Mouse (Mus musculus) neural tube, embryonic 11.5 days (tissue): ENCODE results near the gene Prkar2a. TPM values are rescaled to one million over a fixed set of nuclear protein-coding genes. Genes with fewer than 3 reads are reported as not detected.
A peak's percentile ranks its signal among the peaks of the same experiment; 100 is the strongest.

Experiments
- ATAC-seq: fragments of 200-750 bp; cut with Nextera tagmentation; 2 replicates; pipeline ENCODE4 v1.8.0; 2017; ENCODE audit warnings: moderate number of reproducible peaks, mild to moderate bottlenecking, moderate TSS enrichment, moderate library complexity; ENCODE audit not compliant: insufficient read depth, low FRiP score, low TSS enrichment
- DNase-seq: peaks from one replicate; pipeline ENCODE4 v3.0.0-alpha.2; 2015; ENCODE audit warnings: low spot score
- H3K27ac ChIP-seq: fragments of 300-500 bp; sonication (generic); 2 replicates; pipeline ENCODE4 v1.5.1; 2014; ENCODE audit warnings: low read depth, mild to moderate bottlenecking, low read length
- H3K27me3 ChIP-seq: fragments of 300-500 bp; sonication (generic); 2 replicates; pipeline ENCODE4 v1.6.1; 2014; ENCODE audit warnings: mild to moderate bottlenecking, low read length, mixed read lengths; ENCODE audit not compliant: control insufficient read depth, insufficient read depth
- H3K36me3 ChIP-seq: fragments of 300-500 bp; sonication (generic); 2 replicates; pipeline ENCODE4 v1.6.1; 2014; ENCODE audit warnings: mild to moderate bottlenecking, low read length, moderate library complexity, mixed read lengths; ENCODE audit not compliant: control insufficient read depth, insufficient read depth
- H3K4me1 ChIP-seq: fragments of 300-500 bp; sonication (generic); 2 replicates; pipeline ENCODE4 v1.6.1; 2014; ENCODE audit warnings: low read length, mixed read lengths; ENCODE audit not compliant: control insufficient read depth, insufficient read depth
- H3K4me2 ChIP-seq: fragments of 300-500 bp; sonication (generic); 2 replicates; pipeline ENCODE4 v1.6.1; 2014; ENCODE audit warnings: low read depth, mild to moderate bottlenecking, moderate library complexity
- H3K4me3 ChIP-seq: fragments of 300-500 bp; sonication (generic); 2 replicates; pipeline ENCODE4 v1.5.1; 2014; ENCODE audit warnings: low read depth, low read length
- H3K9ac ChIP-seq: fragments of 300-500 bp; sonication (generic); 2 replicates; pipeline ENCODE4 v1.6.1; 2014; ENCODE audit warnings: mild to moderate bottlenecking, low read length
- H3K9me3 ChIP-seq: fragments of 300-500 bp; sonication (generic); 2 replicates; pipeline ENCODE4 v1.6.1; 2016; ENCODE audit warnings: low read length; ENCODE audit not compliant: control insufficient read depth
- WGBS: fragments of 180-500 bp; shearing (Covaris S2); extraction: QIAGEN DNeasy Blood & Tissue Kit; methylation state at CpG from one replicate; pipeline ENCODE4 v1.1.7; 2014; 5-methylcytosine and 5-hydroxymethylcytosine counted together
- polyA plus RNA-seq: library from polyadenylated mRNA; unstranded; fragments of >200 nt; fragmentation: Nextera tagmentation; extraction: Ambion mirVana; gene quantifications from 2 replicates; pipeline ENCODE4 v1.2.1, GENCODE M21; 2014

Prkar2a gene
- polyA plus RNA-seq, 1 experiment from 2014 or later: 69.0 TPM

- 93% methylated on average over 2 of the region's 2 CpGs for WGBS
- Histone ChIP-seq H3K9ac (no peak overlapping the region), H3K9me3 (no peaks in the 10 kb centered on the region), H3K4me1 (peaks cover 35% of the 10 kb centered on the region), H3K4me3 (no peak overlapping the region), H3K36me3 (no peaks in the 10 kb centered on the region), H3K27ac (no peak overlapping the region), H3K27me3 (no peaks in the 10 kb centered on the region), H3K4me2 (no peak overlapping the region)
- no peak for DNase-seq
- no peak for ATAC-seq
Measured at GRCm38 (mm10) chr9:108787080-108787479, 98.0 kb downstream of the Prkar2a start.

GRCm38 (mm10) chr9:108788713-108789112 lies 99.6 kb downstream of the Prkar2a start:
- Histone ChIP-seq H3K9ac (no peak overlapping the region), H3K4me3 (no peak overlapping the region), H3K4me2 (no peak overlapping the region), H3K4me1 (peaks cover 33% of the 10 kb centered on the region), H3K27me3 (no peaks in the 10 kb centered on the region), H3K9me3 (no peaks in the 10 kb centered on the region), H3K27ac (no peak overlapping the region), H3K36me3 (no peaks in the 10 kb centered on the region)
- DNase-seq (no peak), ATAC-seq (no peak)
- WGBS: 79% methylated on average over 3 of the region's 3 CpGs

- Histone ChIP-seq H3K4me1 (peaks cover 18% of the 10 kb centered on the region), H3K4me3 (no peak overlapping the region), H3K9me3 (no peaks in the 10 kb centered on the region), H3K4me2 (no peak overlapping the region), H3K9ac (no peak overlapping the region), H3K27ac (no peak overlapping the region), H3K27me3 (no peaks in the 10 kb centered on the region), H3K36me3 (peaks cover 3% of the 10 kb centered on the region; the same call in 1 of the 2 replicates)
- no peak for DNase-seq
- no peak for ATAC-seq
- 95% methylated on average over 1 of the region's 1 CpGs for WGBS
Measured at GRCm38 (mm10) chr9:108792307-108792706, 103.2 kb downstream of the Prkar2a start.

GRCm38 (mm10) chr9:108792730-108793129 lies 103.6 kb downstream of the Prkar2a start:
- no peak overlapping the region for H3K27ac ChIP-seq
- H3K27me3 ChIP-seq: no peaks in the 10 kb centered on the region
- DNase-seq (no peak), ATAC-seq (no peak)
- H3K4me2 ChIP-seq: no peak overlapping the region
- whole genome bisulfite sequencing: 65% methylated on average over 3 of the region's 3 CpGs
- H3K4me3 ChIP-seq: no peak overlapping the region
- H3K9me3 ChIP-seq: no peaks in the 10 kb centered on the region
- H3K36me3 ChIP-seq: peaks cover 5% of the 10 kb centered on the region; the same call in 1 of the 2 replicates
- H3K9ac ChIP-seq: no peak overlapping the region
- peaks cover 15% of the 10 kb centered on the region for H3K4me1 ChIP-seq

- no peak overlapping the region for H3K4me2 ChIP-seq
- H3K9me3 ChIP-seq: no peaks in the 10 kb centered on the region
- H3K27ac ChIP-seq: no peak overlapping the region
- ATAC-seq (no peak), DNase-seq (no peak)
- no peaks in the 10 kb centered on the region for H3K27me3 ChIP-seq
- H3K36me3 ChIP-seq: peaks cover 8% of the 10 kb centered on the region
- H3K9ac ChIP-seq: no peak overlapping the region
- no peak overlapping the region for H3K4me3 ChIP-seq
- 64% methylated on average over 2 of the region's 2 CpGs for WGBS
- peaks cover 9% of the 10 kb centered on the region; the same call in 1 of the 2 replicates for H3K4me1 ChIP-seq
Measured at GRCm38 (mm10) chr9:108795281-108795680, 106.2 kb downstream of the Prkar2a start.

- no peak overlapping the region for H3K4me3 ChIP-seq
- no peak overlapping the region for H3K4me2 ChIP-seq
- no peaks in the 10 kb centered on the region for H3K9me3 ChIP-seq
- WGBS: 34% methylated on average over 11 of the region's 11 CpGs
- no peak overlapping the region for H3K9ac ChIP-seq
- no peaks in the 10 kb centered on the region for H3K27me3 ChIP-seq
- DNase-seq (peak; percentile 21), ATAC-seq (no peak; the same call in 1 of the 2 replicates)
- no peak overlapping the region for H3K27ac ChIP-seq
- peaks cover 8% of the 10 kb centered on the region for H3K36me3 ChIP-seq
- H3K4me1 ChIP-seq: peaks cover 9% of the 10 kb centered on the region; the same call in 1 of the 2 replicates
Measured at GRCm38 (mm10) chr9:108795762-108796161, 106.6 kb downstream of the Prkar2a start.

- H3K36me3 ChIP-seq: peaks cover 8% of the 10 kb centered on the region
- H3K27me3 ChIP-seq: no peaks in the 10 kb centered on the region
- H3K4me3 ChIP-seq: no peak overlapping the region
- DNase-seq: no peak
- no peak for ATAC-seq
- no peak overlapping the region for H3K9ac ChIP-seq
- H3K9me3 ChIP-seq: no peaks in the 10 kb centered on the region
- H3K4me1 ChIP-seq: peaks cover 9% of the 10 kb centered on the region; the same call in 1 of the 2 replicates
- H3K4me2 ChIP-seq: no peak overlapping the region
- 85% methylated on average over 4 of the region's 4 CpGs for WGBS
- no peak overlapping the region for H3K27ac ChIP-seq
Measured at GRCm38 (mm10) chr9:108796351-108796981, 107.4 kb downstream of the Prkar2a start.

- Histone ChIP-seq H3K27me3 (no peaks in the 10 kb centered on the region), H3K9me3 (no peaks in the 10 kb centered on the region), H3K27ac (no peak overlapping the region), H3K4me1 (0 out of 2 replicates have a peak, but pooled peaks cover 5% of the 10 kb centered on the region), H3K4me2 (no peak overlapping the region), H3K4me3 (no peak overlapping the region), H3K36me3 (peaks cover 8% of the 10 kb centered on the region), H3K9ac (no peak overlapping the region)
- 90% methylated on average over 7 of the region's 7 CpGs for WGBS
- DNase-seq: no peak
- no peak for ATAC-seq
Measured at GRCm38 (mm10) chr9:108797477-108797876, 108.4 kb downstream of the Prkar2a start.

- WGBS: 86% methylated on average over 5 of the region's 5 CpGs
- DNase-seq (no peak), ATAC-seq (no peak)
- peaks cover 10% of the 10 kb centered on the region for H3K36me3 ChIP-seq
- no peak overlapping the region for H3K4me3 ChIP-seq
- no peak overlapping the region for H3K27ac ChIP-seq
- H3K9me3 ChIP-seq: no peaks in the 10 kb centered on the region
- H3K4me1 ChIP-seq: 0 out of 2 replicates have a peak, but pooled peaks cover 2% of the 10 kb centered on the region
- H3K27me3 ChIP-seq: no peaks in the 10 kb centered on the region
- no peak overlapping the region for H3K4me2 ChIP-seq
- no peak overlapping the region for H3K9ac ChIP-seq
Measured at GRCm38 (mm10) chr9:108798508-108799075, 109.5 kb downstream of the Prkar2a start.
